Mouse (Mus musculus) MEL (cell line): ENCODE results near the gene Cdkal1. TPM values are rescaled to one million over a fixed set of nuclear protein-coding genes. Genes with fewer than 3 reads are reported as not detected.

Source experiments
- DNase-seq: peaks from one replicate; pipeline ENCODE4 v3.0.0; 2011; ENCODE audit warnings: low read depth, low spot score
- H3K27ac ChIP-seq: 2 replicates; pipeline ENCODE4 v1.5.1; 2012; ENCODE audit warnings: low read depth, mild to moderate bottlenecking, control low read depth, low read length, moderate library complexity; ENCODE audit not compliant: control insufficient read depth
- H3K27me3 ChIP-seq, 2 experiments: fragments of 150-350 bp in 1 of 2; sonication (generic) in 1 of 2; 2 replicates each; pipeline ENCODE4 v1.6.1; 2012; ENCODE audit warnings: low read length in 2 of 2, mild to moderate bottlenecking in 2 of 2, improper control_type of control experiment in 1 of 2, moderate library complexity in 1 of 2; ENCODE audit not compliant: insufficient read depth in 2 of 2, control insufficient read depth in 1 of 2
- H3K36me3 ChIP-seq, 2 experiments: 2 replicates each; pipeline ENCODE4 v1.6.1; 2012 to 2014; ENCODE audit warnings: low read length in 2 of 2, improper control_type of control experiment in 1 of 2, inconsistent platforms in 1 of 2, mild to moderate bottlenecking in 1 of 2; ENCODE audit not compliant: insufficient read depth in 2 of 2, control insufficient read depth in 1 of 2
- H3K4me1 ChIP-seq, 2 experiments: fragments of 150-350 bp in 1 of 2; sonication (generic) in 1 of 2; 2 replicates each; pipeline ENCODE4 v1.6.1; 2012; ENCODE audit warnings: low read length in 2 of 2, improper control_type of control experiment in 1 of 2, mild to moderate bottlenecking in 1 of 2; ENCODE audit not compliant: insufficient read depth in 2 of 2, control insufficient read depth in 1 of 2
- H3K4me3 ChIP-seq, 2 experiments: fragments of 150-350 bp in 1 of 2; sonication (generic) in 1 of 2; 2 replicates each; pipeline ENCODE4 v1.5.1; 2012; ENCODE audit warnings: low read depth in 2 of 2, low read length in 2 of 2, mild to moderate bottlenecking in 2 of 2, moderate library complexity in 2 of 2, control low read depth in 1 of 2, improper control_type of control experiment in 1 of 2; ENCODE audit not compliant: control insufficient read depth in 1 of 2, insufficient read depth in 1 of 2
- H3K79me2 ChIP-seq: 2 replicates; pipeline ENCODE4 v1.6.1; 2012; ENCODE audit warnings: mild to moderate bottlenecking, low read length, moderate library complexity; ENCODE audit not compliant: control insufficient read depth, poor library complexity, insufficient read depth
- H3K9ac ChIP-seq: 2 replicates; pipeline ENCODE4 v1.6.1; 2012; ENCODE audit warnings: low read depth, mild to moderate bottlenecking, control low read depth, low read length, moderate library complexity; ENCODE audit not compliant: control insufficient read depth, poor library complexity, severe bottlenecking
- H3K9me3 ChIP-seq: fragments of 150-350 bp; sonication (generic); replicated peaks from 2 replicates; pipeline ENCODE4 v1.6.1; 2012; ENCODE audit warnings: mild to moderate bottlenecking, low read length, improper control_type of control experiment, moderate library complexity; ENCODE audit not compliant: insufficient read depth
- CHD2 ChIP-seq: IDR thresholded peaks from 2 replicates; pipeline ENCODE4 v1.6.1; 2011; ENCODE audit warnings: low read length, improper control_type of control experiment
- ELF1 ChIP-seq: IDR thresholded peaks from 2 replicates; pipeline ENCODE4 v1.6.1; 2014; ENCODE audit warnings: low read depth, mild to moderate bottlenecking, inconsistent platforms, low read length, improper control_type of control experiment, moderate library complexity
- MXI1 ChIP-seq: IDR thresholded peaks from 2 replicates; pipeline ENCODE4 v1.6.1; 2011; ENCODE audit warnings: mild to moderate bottlenecking, low read depth, low read length, improper control_type of control experiment
- POLR2A ChIP-seq, 2 experiments: IDR thresholded peaks; 2 replicates each; pipeline ENCODE4 v1.6.1; 2011 to 2012; ENCODE audit warnings: low read length in 2 of 2, mild to moderate bottlenecking in 2 of 2, control low read depth in 1 of 2, improper control_type of control experiment in 1 of 2, low read depth in 1 of 2, moderate library complexity in 1 of 2; ENCODE audit not compliant: control insufficient read depth in 1 of 2, insufficient read depth in 1 of 2, poor library complexity in 1 of 2
- POLR2AphosphoS2 ChIP-seq: IDR thresholded peaks from 2 replicates; pipeline ENCODE4 v1.6.1; 2011; ENCODE audit warnings: low read length, improper control_type of control experiment
- RCOR1 ChIP-seq: IDR thresholded peaks from 2 replicates; pipeline ENCODE4 v1.6.1; 2012; ENCODE audit warnings: low read depth, mild to moderate bottlenecking, inconsistent platforms, low read length, improper control_type of control experiment
- TAL1 ChIP-seq: IDR thresholded peaks from 2 replicates; pipeline ENCODE4 v1.6.1; 2012; ENCODE audit warnings: mild to moderate bottlenecking, inconsistent platforms, low read length, moderate library complexity, mixed read lengths
- UBTF ChIP-seq: IDR thresholded peaks from 2 replicates; pipeline ENCODE4 v1.6.1; 2012; ENCODE audit warnings: low read depth, mild to moderate bottlenecking, inconsistent platforms, low read length, improper control_type of control experiment, moderate library complexity, borderline replicate concordance; ENCODE audit not compliant: insufficient read depth
- ZMIZ1 ChIP-seq: IDR thresholded peaks from 2 replicates; pipeline ENCODE4 v1.6.1; 2012; ENCODE audit warnings: low read depth, mild to moderate bottlenecking, inconsistent platforms, low read length, improper control_type of control experiment, moderate library complexity
- ZNF384 ChIP-seq: IDR thresholded peaks from 2 replicates; pipeline ENCODE4 v1.6.1; 2012; ENCODE audit warnings: low read depth, mild to moderate bottlenecking, inconsistent platforms, low read length, improper control_type of control experiment
- polyA plus RNA-seq, 2 experiments: library from polyadenylated mRNA; stranded (reverse) in 1 of 2; unstranded in 1 of 2; fragments of >175 nt in 1 of 2; fragments of >200 nt in 1 of 2; gene quantifications; 2 replicates each; pipeline versions ENCODE4 v1.2.1 to v1.2.4; 2012; ENCODE audit warnings: low replicate concordance in 2 of 2, low read depth in 1 of 2; ENCODE audit not compliant: insufficient read length in 2 of 2, insufficient read depth in 1 of 2, missing spikeins in 1 of 2
- total RNA-seq: library from RNA; depleted of rRNA; stranded (reverse); fragments of 300-350 nt; gene quantifications from 2 replicates; pipeline ENCODE4 v1.2.3, GENCODE M21; 2012

Gene Cdkal1
- total and polyA plus RNA-seq, 3 experiments, result 10.6 to 11.0 TPM; not detected in 1

- Histone ChIP-seq H3K9me3 (no peaks in the 10 kb centered on the region), H3K27me3 (no peaks in the 10 kb centered on the region)
- TF ChIP-seq POLR2AphosphoS2 (no peak), RCOR1 (no peak), POLR2A (IDR thresholded peaks at IDR 0.05; ENCODE audit: control insufficient read depth in 1 of 2, insufficient read depth in 1 of 2, low read depth in 1 of 2, low read length in 2 of 2, poor library complexity in 1 of 2) (no peak), MXI1 (no peak), ZNF384 (no peak), CHD2 (no peak), ELF1 (no peak), TAL1 (no peak)
- TF ChIP-seq, all 39 proteins: peak for 0
- no peak overlapping the region for H3K9ac ChIP-seq
- no peaks in the 10 kb centered on the region for H3K79me2 ChIP-seq
- H3K27ac ChIP-seq, result no peak overlapping the region
- peaks cover 0 to 4% of the 10 kb centered on the region in 2 experiments; a peak in 2 of 4 replicates for H3K36me3 ChIP-seq
- H3K4me3 ChIP-seq, result no peak overlapping the region
- no peak for DNase-seq
- peaks cover 0 to 2% of the 10 kb centered on the region in 2 experiments; a peak in 1 of 4 replicates for H3K4me1 ChIP-seq
Observed at GRCm38 (mm10) chr13:29751201-29751600, 104.3 kb downstream of the Cdkal1 start.

GRCm38 (mm10) chr13:29747347-29747647 lies 108.2 kb downstream of the Cdkal1 start:
- Histone ChIP-seq H3K27me3 (no peaks in the 10 kb centered on the region), H3K9me3 (no peaks in the 10 kb centered on the region), H3K9ac (no peak overlapping the region)
- no peak for DNase-seq
- TF ChIP-seq ZMIZ1 (no peak), RCOR1 (no peak)
- TF ChIP-seq, all 39 proteins: peak for 0
- Histone ChIP-seq H3K79me2 (no peaks in the 10 kb centered on the region), H3K4me1 (no peaks in the 10 kb centered on the region), H3K36me3 (peaks cover 0 to 4% of the 10 kb centered on the region in 2 experiments; a peak in 1 of 4 replicates), H3K27ac (no peak overlapping the region), H3K4me3 (no peak overlapping the region)

GRCm38 (mm10) chr13:29746501-29747346 lies 108.8 kb downstream of the Cdkal1 start:
- H3K4me3 ChIP-seq, result no peak overlapping the region
- H3K36me3 ChIP-seq, result peaks cover 0 to 4% of the 10 kb centered on the region in 2 experiments; a peak in 1 of 4 replicates
- TF ChIP-seq UBTF, result no peak
- TF ChIP-seq, all 39 proteins: peak for 0
- Histone ChIP-seq H3K79me2 (no peaks in the 10 kb centered on the region), H3K9me3 (no peaks in the 10 kb centered on the region), H3K4me1 (no peaks in the 10 kb centered on the region), H3K27me3 (no peaks in the 10 kb centered on the region), H3K27ac (no peak overlapping the region), H3K9ac (no peak overlapping the region)
- no peak for DNase-seq
